Mouse (Mus musculus) intestine, postnatal 0 days (tissue): ENCODE data around the gene Tcirg1. TPM values are rescaled to one million over a fixed set of nuclear protein-coding genes. Genes with fewer than 3 reads are reported as not detected.

ENCODE experiments used
- ATAC-seq: fragments of 200-750 bp; cut with Nextera tagmentation; 2 replicates; pipeline ENCODE4 v1.8.0; 2017; ENCODE audit warnings: mild to moderate bottlenecking, moderate TSS enrichment, moderate library complexity
- H3K27ac ChIP-seq: fragments of 300-500 bp; sonication (generic); 2 replicates; pipeline ENCODE4 v1.5.1; 2014; ENCODE audit warnings: mild to moderate bottlenecking, low read depth, low read length, moderate library complexity
- H3K27me3 ChIP-seq: fragments of 300-500 bp; sonication (generic); replicated peaks from 2 replicates; pipeline ENCODE4 v1.6.1; 2014; ENCODE audit warnings: low read length, mixed read lengths; ENCODE audit not compliant: control insufficient read depth, insufficient read depth
- H3K36me3 ChIP-seq: fragments of 300-500 bp; sonication (generic); 2 replicates; pipeline ENCODE4 v1.6.1; 2014; ENCODE audit warnings: mild to moderate bottlenecking, moderate library complexity; ENCODE audit not compliant: control insufficient read depth, insufficient read depth
- H3K4me1 ChIP-seq: fragments of 300-500 bp; sonication (generic); replicated peaks from 2 replicates; pipeline ENCODE4 v1.6.1; 2014; ENCODE audit warnings: antibody characterized with exemption, low read length, mixed read lengths; ENCODE audit not compliant: control insufficient read depth, insufficient read depth
- H3K4me2 ChIP-seq: fragments of 300-500 bp; sonication (generic); replicated peaks from 2 replicates; pipeline ENCODE4 v1.6.1; 2014; ENCODE audit warnings: low read depth, mild to moderate bottlenecking, moderate library complexity
- H3K4me3 ChIP-seq: fragments of 300-500 bp; sonication (generic); 2 replicates; pipeline ENCODE4 v1.5.1; 2014; ENCODE audit warnings: low read depth, low read length
- H3K9ac ChIP-seq: fragments of 300-500 bp; sonication (generic); 2 replicates; pipeline ENCODE4 v1.6.1; 2014; ENCODE audit warnings: mild to moderate bottlenecking, low read depth, low read length
- H3K9me3 ChIP-seq: fragments of 300-500 bp; sonication (generic); 2 replicates; pipeline ENCODE4 v1.6.1; 2016; ENCODE audit warnings: mixed run types; ENCODE audit not compliant: control insufficient read depth
- CTCF ChIP-seq: sonication (generic); IDR thresholded peaks from 2 replicates; pipeline ENCODE4 v1.5.1; 2016; ENCODE audit warnings: low read depth, mild to moderate bottlenecking, control low read depth, antibody characterized with exemption, moderate library complexity
- WGBS: fragments of 180-500 bp; shearing (Covaris S2); extraction: QIAGEN DNeasy Blood & Tissue Kit; methylation state at CpG from one replicate; pipeline ENCODE4 v1.1.7; 2014; 5-methylcytosine and 5-hydroxymethylcytosine counted together
- polyA plus RNA-seq: library from polyadenylated mRNA; unstranded; fragments of >200 nt; fragmentation: Nextera tagmentation; extraction: Ambion mirVana; gene quantifications from 2 replicates; pipeline ENCODE4 v1.2.1, GENCODE M21; 2015

The Tcirg1 gene
- polyA plus RNA-seq, 1 experiment from 2014 or later = 76.2 TPM

DNA sequence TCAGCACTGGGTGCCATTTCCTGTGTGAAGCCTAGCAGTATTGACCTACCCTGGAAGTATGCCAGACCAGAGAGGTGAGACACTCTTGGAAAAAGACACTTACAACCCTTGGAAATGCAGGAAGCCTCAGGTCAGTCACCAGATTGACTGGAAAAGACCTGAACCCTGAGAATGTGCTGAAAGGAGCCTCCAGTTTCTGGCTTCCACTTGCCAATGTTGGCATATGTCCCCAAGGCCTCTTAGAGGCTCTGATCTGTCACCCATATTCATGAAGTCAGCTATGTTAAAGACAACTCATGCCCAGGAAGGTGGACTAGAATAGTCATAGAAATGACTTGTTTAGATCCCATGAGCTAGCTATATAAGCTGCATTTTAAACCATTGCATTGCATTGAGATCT, 35.5 kb downstream of the Tcirg1 start:
- Histone ChIP-seq H3K9ac (no peak overlapping the region), H3K27ac (no peak overlapping the region), H3K27me3 (no peaks in the 10 kb centered on the region), H3K4me1 (0 out of 2 replicates have a peak, but pooled peaks cover 4% of the 10 kb centered on the region), H3K4me3 (no peak overlapping the region), H3K36me3 (peaks cover 25% of the 10 kb centered on the region), H3K9me3 (no peaks in the 10 kb centered on the region), H3K4me2 (no peak overlapping the region)
- no peak for TF ChIP-seq CTCF
- no peak for ATAC-seq

DNA sequence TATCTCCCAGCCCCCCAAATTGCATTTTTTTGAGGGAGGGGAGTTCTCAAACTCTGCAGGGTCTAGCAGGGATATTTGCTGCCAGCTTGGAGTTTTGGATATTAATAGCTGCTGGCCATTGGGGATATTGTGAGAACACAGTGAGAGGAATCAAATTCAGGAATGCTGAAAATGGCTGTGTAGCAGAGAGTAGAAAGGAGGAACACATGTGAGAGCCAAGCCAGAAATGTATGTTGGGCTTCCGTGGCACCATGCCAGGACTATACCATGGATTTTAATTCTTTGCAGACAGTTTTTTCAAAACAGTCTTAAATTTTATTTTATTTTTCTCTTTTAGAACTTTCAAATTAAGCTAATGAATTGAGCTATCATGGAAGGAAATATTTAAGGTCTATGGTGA, 38.6 kb downstream of the Tcirg1 start:
- peaks cover 22% of the 10 kb centered on the region for H3K36me3 ChIP-seq
- H3K27ac ChIP-seq = no peak overlapping the region
- WGBS = 66% methylated on average over 1 of the region's 1 CpGs
- no peak overlapping the region for H3K9ac ChIP-seq
- no peak for TF ChIP-seq CTCF
- no peaks in the 10 kb centered on the region for H3K4me1 ChIP-seq
- no peak overlapping the region for H3K4me3 ChIP-seq
- no peak for ATAC-seq
- H3K4me2 ChIP-seq = no peak overlapping the region
- H3K27me3 ChIP-seq = no peaks in the 10 kb centered on the region
- H3K9me3 ChIP-seq = no peaks in the 10 kb centered on the region

DNA sequence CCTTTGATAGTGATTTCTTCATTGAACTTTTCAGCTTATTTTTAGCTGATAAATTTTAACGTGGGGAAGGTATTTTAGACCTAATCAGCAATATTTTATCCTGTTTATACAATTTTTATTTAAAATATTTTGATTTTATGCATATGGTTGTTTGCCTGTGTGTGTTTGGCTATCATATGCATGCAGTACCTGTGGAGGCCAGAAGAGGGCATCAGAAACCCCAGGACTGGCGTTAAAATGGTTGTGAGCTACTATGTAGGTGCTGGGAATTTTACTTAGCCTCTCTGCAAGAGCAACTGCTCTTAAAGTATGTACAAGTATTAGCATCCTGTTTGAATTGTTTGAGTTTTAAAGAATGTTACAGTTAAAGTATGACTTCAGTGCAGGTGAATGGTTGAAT, 42.0 kb downstream of the Tcirg1 start:
- no peak overlapping the region for H3K4me2 ChIP-seq
- peak; percentile 57 for TF ChIP-seq CTCF
- H3K9me3 ChIP-seq = no peaks in the 10 kb centered on the region
- H3K27ac ChIP-seq = no peak overlapping the region
- no peak overlapping the region for H3K4me3 ChIP-seq
- H3K4me1 ChIP-seq = no peaks in the 10 kb centered on the region
- H3K36me3 ChIP-seq = peaks cover 16% of the 10 kb centered on the region
- no peak overlapping the region for H3K9ac ChIP-seq
- ATAC-seq = no peak
- no peaks in the 10 kb centered on the region for H3K27me3 ChIP-seq
- WGBS = 79% methylated on average over 2 of the region's 2 CpGs

DNA sequence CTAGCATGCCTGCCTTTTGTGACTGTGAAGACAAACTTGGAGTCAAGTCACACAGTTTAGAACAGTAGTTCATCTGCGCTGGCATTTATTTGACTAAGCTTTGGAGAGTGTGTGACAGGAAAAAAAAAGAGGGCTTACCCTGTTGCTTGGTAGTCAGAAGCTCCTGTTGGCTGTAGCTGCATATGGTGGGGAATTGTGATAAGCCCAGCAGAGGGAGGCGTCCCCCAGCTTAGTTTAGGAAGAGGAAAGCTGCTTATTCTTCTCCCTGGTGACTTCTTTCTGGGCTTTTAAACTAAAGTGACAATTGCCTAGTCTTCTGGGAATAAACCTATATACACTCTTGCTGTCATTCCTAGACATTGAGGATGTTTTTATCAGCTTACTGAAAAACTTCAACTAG, 44.2 kb downstream of the Tcirg1 start:
- WGBS = 60% methylated on average over 2 of the region's 2 CpGs
- H3K4me1 ChIP-seq = no peaks in the 10 kb centered on the region

DNA sequence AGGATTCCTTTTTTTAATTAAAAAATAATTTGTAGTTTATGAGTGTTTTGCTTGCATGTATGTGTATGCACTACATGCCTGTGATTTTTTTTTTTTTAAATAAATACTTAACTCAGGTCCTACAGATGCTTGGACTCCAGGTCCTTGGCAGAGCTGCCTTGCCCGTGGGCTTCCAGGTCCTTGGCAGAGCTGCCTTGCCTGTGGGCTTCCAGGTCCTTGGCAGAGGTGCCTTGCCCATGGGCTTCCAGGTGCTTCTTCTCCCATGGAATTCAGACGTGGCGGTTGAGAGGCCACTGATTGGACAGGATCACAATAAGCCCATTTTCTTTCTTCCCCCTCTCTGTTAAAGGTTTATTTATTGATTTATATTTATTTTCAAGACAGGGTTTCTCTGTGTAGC, 49.7 kb downstream of the Tcirg1 start:
- no peak for ATAC-seq
- Histone ChIP-seq H3K9ac (no peak overlapping the region), H3K27ac (no peak overlapping the region), H3K4me2 (peak overlapping the region; percentile 30; the same call in 1 of the 2 replicates), H3K4me1 (peaks cover 5% of the 10 kb centered on the region; the same call in 1 of the 2 replicates), H3K9me3 (no peaks in the 10 kb centered on the region), H3K27me3 (no peaks in the 10 kb centered on the region), H3K36me3 (no peaks in the 10 kb centered on the region), H3K4me3 (no peak overlapping the region)
- WGBS = 75% methylated on average over 3 of the region's 3 CpGs
- TF ChIP-seq CTCF = no peak

More for the DNA sequence above, 44.2 kb downstream of the Tcirg1 start:
- H3K4me3 ChIP-seq = no peak overlapping the region
- no peak overlapping the region for H3K4me2 ChIP-seq
- H3K9me3 ChIP-seq = no peaks in the 10 kb centered on the region
- no peaks in the 10 kb centered on the region for H3K27me3 ChIP-seq
- TF ChIP-seq CTCF = no peak
- H3K9ac ChIP-seq = no peak overlapping the region
- no peak for ATAC-seq
- H3K27ac ChIP-seq = no peak overlapping the region
- H3K36me3 ChIP-seq = peaks cover 16% of the 10 kb centered on the region

DNA sequence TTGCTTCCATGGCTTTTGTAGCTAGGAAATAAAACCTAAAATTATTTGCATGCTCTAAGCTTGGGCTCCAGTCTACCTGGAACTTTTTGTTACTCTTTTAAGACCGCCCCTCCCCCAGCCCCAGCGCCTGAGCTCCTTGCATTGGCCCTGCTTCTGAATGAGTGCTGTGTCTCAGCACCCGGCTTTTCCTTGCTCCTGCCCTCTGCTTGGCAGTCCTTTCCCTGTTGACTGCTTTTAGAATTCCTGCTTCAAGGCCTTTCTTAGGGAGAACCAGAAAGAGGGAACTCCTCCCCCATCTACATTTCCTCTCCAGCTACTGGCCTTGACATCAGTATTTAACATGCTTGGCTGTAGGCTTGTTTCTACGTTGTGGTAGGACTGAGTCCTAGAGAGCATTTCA, 51.3 kb downstream of the Tcirg1 start:
- no peaks in the 10 kb centered on the region for H3K27me3 ChIP-seq
- ATAC-seq = no peak
- peaks cover 10% of the 10 kb centered on the region; the same call in 1 of the 2 replicates for H3K4me1 ChIP-seq
- H3K4me3 ChIP-seq = peak overlapping the region; percentile 93
- H3K4me2 ChIP-seq = peak overlapping the region; percentile 53
- no peaks in the 10 kb centered on the region for H3K9me3 ChIP-seq
- no peaks in the 10 kb centered on the region for H3K36me3 ChIP-seq
- 33% methylated on average over 4 of the region's 4 CpGs for WGBS
- H3K27ac ChIP-seq = no peak overlapping the region
- no peak overlapping the region for H3K9ac ChIP-seq
- TF ChIP-seq CTCF = no peak

DNA sequence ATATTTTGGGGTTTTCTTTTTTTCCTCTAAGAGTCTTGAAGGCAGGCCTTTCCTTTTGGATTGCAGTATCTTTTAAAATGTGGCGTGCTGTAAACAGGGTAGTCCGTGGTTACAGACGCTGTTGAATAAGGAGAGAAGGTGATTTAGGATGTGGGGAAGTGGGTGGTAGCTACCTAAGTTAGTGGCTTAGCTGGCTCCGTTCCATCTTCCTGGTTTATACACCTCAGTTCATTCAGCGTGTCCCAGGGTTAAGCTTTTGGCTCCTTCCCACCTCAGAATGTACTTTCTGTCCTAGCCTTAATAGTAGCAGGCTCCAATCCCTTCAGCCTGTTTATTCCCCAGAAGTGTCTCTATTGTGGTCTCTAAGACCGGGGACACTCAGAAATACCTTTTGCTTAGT, 51.8 kb downstream of the Tcirg1 start:
- H3K36me3 ChIP-seq = no peaks in the 10 kb centered on the region
- H3K27ac ChIP-seq = no peak overlapping the region
- H3K4me2 ChIP-seq = peak overlapping the region; percentile 53
- H3K4me1 ChIP-seq = peaks cover 10% of the 10 kb centered on the region; the same call in 1 of the 2 replicates
- no peaks in the 10 kb centered on the region for H3K27me3 ChIP-seq
- no peak overlapping the region for H3K9ac ChIP-seq
- H3K9me3 ChIP-seq = no peaks in the 10 kb centered on the region
- 43% methylated on average over 6 of the region's 6 CpGs for WGBS
- ATAC-seq = no peak
- H3K4me3 ChIP-seq = peak overlapping the region; percentile 93
- TF ChIP-seq CTCF = no peak
